Comparison of ENCODE assay signal across 7 mouse cellular contexts in the genomic region with DNA sequence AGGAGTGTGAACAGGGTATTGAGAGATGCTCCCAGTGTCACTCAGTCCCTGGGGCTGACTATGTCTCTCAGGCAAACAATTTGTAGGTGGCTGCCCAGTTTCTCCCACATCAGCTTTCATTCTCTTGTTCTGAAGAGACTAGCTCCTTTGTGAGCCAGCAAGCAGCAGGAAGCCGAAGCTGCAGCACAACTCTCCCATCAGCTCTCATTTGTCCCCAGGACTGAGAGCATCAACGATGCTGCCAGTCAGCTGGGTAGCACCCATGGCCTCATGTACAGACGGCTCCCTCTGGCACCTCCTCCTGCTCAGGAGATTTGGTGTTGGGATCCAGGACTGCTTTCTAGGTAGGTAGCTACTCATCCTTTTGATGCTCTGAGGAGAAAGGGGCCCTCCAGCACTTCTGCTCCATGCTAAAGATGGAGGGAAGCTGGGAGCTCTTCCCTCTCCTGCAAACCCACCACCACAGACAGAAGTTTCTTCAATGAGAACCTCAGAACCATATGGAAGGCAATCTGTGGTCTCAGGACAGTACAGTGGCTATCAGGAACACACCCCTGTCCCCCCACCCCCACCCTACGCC. TPM values are rescaled to one million over a fixed set of nuclear protein-coding genes. Genes with fewer than 3 reads are reported as not detected.
DNase-seq lines count a peak whose midpoint lies in the region; ATAC-seq and TF ChIP-seq lines count a peak whose summit lies in the region.

No protein-coding gene starts in this region.

- WGBS in lung, adult 2 months = 24% methylated on average over 4 of the region's 4 CpGs
- 35% methylated on average over 4 of the region's 4 CpGs for WGBS in forebrain, embryonic 12.5 days
- WGBS in liver, embryonic 16.5 days (ENCODE audit: insufficient replicate concordance) = 51% methylated on average over 4 of the region's 4 CpGs

- no peak for TF ChIP-seq POLR2A in lung, adult 2 months (IDR thresholded peaks at IDR 0.05; ENCODE audit: borderline replicate concordance, extremely low read depth, low read depth, low read length)

- no peaks in the 10 kb centered on the region for H3K9me3 ChIP-seq in forebrain, embryonic 12.5 days
- H3K9me3 ChIP-seq in liver, embryonic 16.5 days (replicated peaks; ENCODE audit: control insufficient read depth, low read length) = no peaks in the 10 kb centered on the region

- no peak for ATAC-seq in forebrain, embryonic 12.5 days (ENCODE audit: low FRiP score)
- no peak for ATAC-seq in liver, embryonic 16.5 days (ENCODE audit: low read depth)

- H3K27me3 ChIP-seq in forebrain, embryonic 12.5 days = peaks cover 27% of the 10 kb centered on the region
- peaks cover 9% of the 10 kb centered on the region for H3K27me3 ChIP-seq in liver, embryonic 16.5 days (ENCODE audit: control insufficient read depth, insufficient read depth, low read depth, low read length)

- DNase-seq in lung, adult 2 months = no peak
- DNase-seq in lung, postnatal 25 days (ENCODE audit: low spot score) = no peak
- no peak for DNase-seq in ovary, postnatal 36 days (ENCODE audit: low spot score)
- DNase-seq in adipocyte (ENCODE audit: low spot score) = no peak

- peak overlapping the region; percentile 100 for H3K4me2 ChIP-seq in forebrain, embryonic 12.5 days
- H3K4me2 ChIP-seq in liver, embryonic 16.5 days (ENCODE audit: low read depth, low read length) = peak overlapping the region; percentile 78

- peak overlapping the region; percentile 65; the same call in 1 of the 2 replicates for H3K9ac ChIP-seq in forebrain, embryonic 12.5 days
- peak overlapping the region; percentile 71; the same call in 1 of the 2 replicates for H3K9ac ChIP-seq in liver, embryonic 16.5 days (ENCODE audit: low read depth, low read length)

- H3K27ac ChIP-seq in brown adipose tissue, adult 24 weeks (replicated peaks; ENCODE audit: low read depth, low read length) = no peak overlapping the region
- peak overlapping the region; percentile 54 for H3K27ac ChIP-seq in forebrain, embryonic 12.5 days
- no peak overlapping the region for H3K27ac ChIP-seq in liver, embryonic 16.5 days (ENCODE audit: low read length)

- TF ChIP-seq CTCF in lung, adult 2 months (IDR thresholded peaks at IDR 0.05; ENCODE audit: insufficient read depth, low read length) = no peak

- peaks cover 27% of the 10 kb centered on the region for H3K36me3 ChIP-seq in forebrain, embryonic 12.5 days (replicated peaks)
- H3K36me3 ChIP-seq in liver, embryonic 16.5 days (ENCODE audit: control insufficient read depth, insufficient read depth) = peaks cover 8% of the 10 kb centered on the region

- peak overlapping the region; percentile 91 for H3K4me3 ChIP-seq in lung, adult 2 months (replicated peaks; ENCODE audit: extremely low read depth, low read depth, low read length)
- H3K4me3 ChIP-seq in brown adipose tissue, adult 24 weeks (ENCODE audit: insufficient read depth, low read depth, low read length) = peak overlapping the region; percentile 77
- peak overlapping the region; percentile 56 for H3K4me3 ChIP-seq in forebrain, embryonic 12.5 days (replicated peaks)
- H3K4me3 ChIP-seq in liver, embryonic 16.5 days (ENCODE audit: low read depth, low read length) = peak overlapping the region; percentile 65

- peaks cover 7% of the 10 kb centered on the region for H3K4me1 ChIP-seq in lung, adult 2 months (ENCODE audit: control insufficient read depth, insufficient read depth, low read length)
- no peaks in the 10 kb centered on the region for H3K4me1 ChIP-seq in brown adipose tissue, adult 24 weeks (ENCODE audit: control insufficient read depth, insufficient read depth, insufficient read length, low read length)
- peaks cover 26% of the 10 kb centered on the region for H3K4me1 ChIP-seq in forebrain, embryonic 12.5 days
- H3K4me1 ChIP-seq in liver, embryonic 16.5 days (ENCODE audit: control insufficient read depth, low read depth, low read length) = peaks cover 12% of the 10 kb centered on the region

RNA-seq across cellular contexts. Expression of a gene that starts 22.7 kb away (rescaled TPM):
- 13.4 and 15.3 TPM in 2 replicates for polyA plus RNA-seq in lung, adult 2 months (2012; rRNA removed)
- 0.63 TPM in 1 of 2 replicates, not detected in the other for polyA plus RNA-seq in brown adipose tissue, adult 24 weeks (2012; ENCODE audit: insufficient read depth, insufficient read length, missing spikeins)
- polyA plus RNA-seq in forebrain, embryonic 12.5 days (2016; fragmentation: Nextera tagmentation; extraction: Ambion mirVana) = 1.6 TPM in 2 replicates
- polyA plus RNA-seq in liver, embryonic 16.5 days (2015; fragmentation: Nextera tagmentation; extraction: Ambion mirVana) = 1.8 and 2.3 TPM in 2 replicates
